Mouse (Mus musculus) limb, embryonic 14.5 days (tissue): ENCODE data around the gene Olfr397. TPM values are rescaled to one million over a fixed set of nuclear protein-coding genes. Genes with fewer than 3 reads are reported as not detected.

Experiments used
- ATAC-seq: fragments of 200-750 bp; cut with Nextera tagmentation; 2 replicates; pipeline ENCODE4 v1.8.0; 2017; ENCODE audit warnings: low read depth, moderate number of reproducible peaks, moderate TSS enrichment; ENCODE audit not compliant: low FRiP score
- DNase-seq: peaks from one replicate; pipeline ENCODE4 v3.0.0-alpha.2; 2015; ENCODE audit warnings: low spot score
- H3K27ac ChIP-seq: fragments of 300-500 bp; sonication (generic); replicated peaks from 2 replicates; pipeline ENCODE4 v1.5.1; 2014; ENCODE audit warnings: low read depth, mild to moderate bottlenecking, low read length, moderate library complexity, mixed read lengths
- H3K27me3 ChIP-seq: fragments of 300-500 bp; sonication (generic); 2 replicates; pipeline ENCODE4 v1.6.1; 2014; ENCODE audit warnings: low read length, mixed read lengths; ENCODE audit not compliant: control insufficient read depth, insufficient read depth
- H3K36me3 ChIP-seq: fragments of 300-500 bp; sonication (generic); 2 replicates; pipeline ENCODE4 v1.6.1; 2014; ENCODE audit warnings: mild to moderate bottlenecking, low read length, moderate library complexity, mixed read lengths; ENCODE audit not compliant: control insufficient read depth, insufficient read depth
- H3K4me1 ChIP-seq: fragments of 300-500 bp; sonication (generic); 2 replicates; pipeline ENCODE4 v1.6.1; 2014; ENCODE audit warnings: antibody characterized with exemption, low read length, mixed read lengths; ENCODE audit not compliant: control insufficient read depth, insufficient read depth
- H3K4me2 ChIP-seq: fragments of 300-500 bp; sonication (generic); replicated peaks from 2 replicates; pipeline ENCODE4 v1.6.1; 2014; ENCODE audit warnings: low read depth, mild to moderate bottlenecking, low read length, moderate library complexity; ENCODE audit not compliant: severe bottlenecking
- H3K4me3 ChIP-seq: fragments of 300-500 bp; sonication (generic); replicated peaks from 2 replicates; pipeline ENCODE4 v1.5.1; 2014; ENCODE audit warnings: low read length
- H3K9ac ChIP-seq: fragments of 300-500 bp; sonication (generic); 2 replicates; pipeline ENCODE4 v1.6.1; 2014; ENCODE audit warnings: mild to moderate bottlenecking, low read depth, low read length, moderate library complexity; ENCODE audit not compliant: severe bottlenecking
- H3K9me3 ChIP-seq: fragments of 300-500 bp; sonication (generic); 2 replicates; pipeline ENCODE4 v1.6.1; 2016; ENCODE audit warnings: low read length; ENCODE audit not compliant: control insufficient read depth
- POLR2A ChIP-seq: fragments of 200-500 bp; IDR thresholded peaks from 2 replicates; pipeline ENCODE4 v1.8.0; 2012; ENCODE audit warnings: inconsistent platforms, mild to moderate bottlenecking, moderate library complexity, borderline replicate concordance; ENCODE audit not compliant: insufficient read depth, insufficient read length; ENCODE audit errors: extremely low read depth
- WGBS: fragments of 180-500 bp; shearing (Covaris S2); extraction: QIAGEN DNeasy Blood & Tissue Kit; methylation state at CpG from one replicate; pipeline ENCODE4 v1.1.7; 2014; 5-methylcytosine and 5-hydroxymethylcytosine counted together
- polyA plus RNA-seq, 2 experiments: library from polyadenylated mRNA; depleted of rRNA in 1 of 2; stranded (reverse) in 1 of 2; unstranded in 1 of 2; fragments of >200 nt; fragmentation: Nextera tagmentation in 1 of 2; extraction: Ambion mirVana in 1 of 2; gene quantifications; 2 replicates each; pipeline versions ENCODE4 v1.2.1 to v1.2.3; 2012 to 2014

The Olfr397 gene
- polyA plus RNA-seq (2012; rRNA removed) (not detected in 2 replicates), polyA plus RNA-seq (2014; fragmentation: Nextera tagmentation; extraction: Ambion mirVana) (not detected in 2 replicates)

- H3K27me3 ChIP-seq = no peaks in the 10 kb centered on the region
- no peaks in the 10 kb centered on the region for H3K36me3 ChIP-seq
- H3K9me3 ChIP-seq = 0 out of 2 replicates have a peak, but pooled peaks cover 6% of the 10 kb centered on the region
- no peak for TF ChIP-seq POLR2A
- 74% methylated on average over 1 of the region's 1 CpGs for WGBS
- no peak within 1 kb of the TSS for H3K27ac ChIP-seq
- DNase-seq (no peak), ATAC-seq (no peak)
- H3K9ac ChIP-seq = no peak within 1 kb of the TSS
- no peak within 1 kb of the TSS for H3K4me2 ChIP-seq
- no peaks in the 10 kb centered on the region for H3K4me1 ChIP-seq
- no peak within 1 kb of the TSS for H3K4me3 ChIP-seq
Observed at GRCm38 (mm10) chr11:73960517-73960916, at the start of gene Olfr397. TSS of gene Olfr397 (plus strand) at chr11:73960817.

- DNase-seq = no peak
- TF ChIP-seq POLR2A = no peak
- Histone ChIP-seq H3K27me3 (no peaks in the 10 kb centered on the region), H3K9ac (no peak within 1 kb of the TSS), H3K4me2 (no peak within 1 kb of the TSS), H3K27ac (no peak within 1 kb of the TSS), H3K36me3 (no peaks in the 10 kb centered on the region), H3K9me3 (no peaks in the 10 kb centered on the region), H3K4me1 (no peaks in the 10 kb centered on the region), H3K4me3 (no peak within 1 kb of the TSS)
- ATAC-seq = no peak
Observed at GRCm38 (mm10) chr11:73936377-73936776, 24.2 kb upstream of the Olfr397 start, which contains the start of gene Olfr23. TSS of gene Olfr23 (plus strand) at chr11:73936677.

- no peaks in the 10 kb centered on the region for H3K27me3 ChIP-seq
- no peaks in the 10 kb centered on the region for H3K9me3 ChIP-seq
- no peaks in the 10 kb centered on the region for H3K36me3 ChIP-seq
- H3K27ac ChIP-seq = no peak within 1 kb of the TSS
- H3K4me1 ChIP-seq = no peaks in the 10 kb centered on the region
- H3K4me3 ChIP-seq = no peak within 1 kb of the TSS
- TF ChIP-seq POLR2A = no peak
- H3K4me2 ChIP-seq = no peak within 1 kb of the TSS
- ATAC-seq (no peak), DNase-seq (no peak)
- H3K9ac ChIP-seq = no peak within 1 kb of the TSS
Observed at GRCm38 (mm10) chr11:73990307-73990706, 29.7 kb downstream of the Olfr397 start, which contains the start of gene Olfr398. TSS of gene Olfr398 (minus strand) at chr11:73990407.

GRCm38 (mm10) chr11:73993115-73993514 is 32.5 kb downstream of the Olfr397 start:
- ATAC-seq (no peak), DNase-seq (no peak)
- no peaks in the 10 kb centered on the region for H3K36me3 ChIP-seq
- no peaks in the 10 kb centered on the region for H3K9me3 ChIP-seq
- no peak overlapping the region for H3K27ac ChIP-seq
- no peak overlapping the region for H3K4me2 ChIP-seq
- no peak for TF ChIP-seq POLR2A
- H3K4me1 ChIP-seq = no peaks in the 10 kb centered on the region
- H3K27me3 ChIP-seq = no peaks in the 10 kb centered on the region
- H3K9ac ChIP-seq = no peak overlapping the region
- H3K4me3 ChIP-seq = no peak overlapping the region

Other genes starting within 250 kb of the Olfr397 start
- not detected in 2 replicates for gene Olfr389, start 180.1 kb upstream of the Olfr397 start, polyA plus RNA-seq (2012; rRNA removed)
- gene Olfr389, start 180.1 kb upstream of the Olfr397 start, polyA plus RNA-seq (2014; fragmentation: Nextera tagmentation; extraction: Ambion mirVana) = not detected in 2 replicates
- not detected in 2 replicates for gene Olfr390, start 177.9 kb upstream of the Olfr397 start, polyA plus RNA-seq (2012; rRNA removed)
- gene Olfr390, start 177.9 kb upstream of the Olfr397 start, polyA plus RNA-seq (2014; fragmentation: Nextera tagmentation; extraction: Ambion mirVana) = not detected in 2 replicates
- gene Olfr391-ps, start 157.8 kb upstream of the Olfr397 start, polyA plus RNA-seq (2012; rRNA removed) = not detected in 2 replicates
- gene Olfr391-ps, start 157.8 kb upstream of the Olfr397 start, polyA plus RNA-seq (2014; fragmentation: Nextera tagmentation; extraction: Ambion mirVana) = not detected in 2 replicates
- not detected in 2 replicates for gene Olfr392, start 143.8 kb upstream of the Olfr397 start, polyA plus RNA-seq (2012; rRNA removed)
- gene Olfr392, start 143.8 kb upstream of the Olfr397 start, polyA plus RNA-seq (2014; fragmentation: Nextera tagmentation; extraction: Ambion mirVana) = not detected in 2 replicates
- gene Olfr393, start 109.4 kb upstream of the Olfr397 start, polyA plus RNA-seq (2012; rRNA removed) = not detected in 2 replicates
- not detected in 2 replicates for gene Olfr393, start 109.4 kb upstream of the Olfr397 start, polyA plus RNA-seq (2014; fragmentation: Nextera tagmentation; extraction: Ambion mirVana)
- not detected in 2 replicates for gene Olfr394, start 70.0 kb upstream of the Olfr397 start, polyA plus RNA-seq (2012; rRNA removed)
- not detected in 2 replicates for gene Olfr394, start 70.0 kb upstream of the Olfr397 start, polyA plus RNA-seq (2014; fragmentation: Nextera tagmentation; extraction: Ambion mirVana)
- gene Olfr395, start 51.5 kb upstream of the Olfr397 start, polyA plus RNA-seq (2012; rRNA removed) = not detected in 2 replicates
- gene Olfr395, start 51.5 kb upstream of the Olfr397 start, polyA plus RNA-seq (2014; fragmentation: Nextera tagmentation; extraction: Ambion mirVana) = not detected in 2 replicates
- not detected in 2 replicates for gene Olfr23, start 24.1 kb upstream of the Olfr397 start, polyA plus RNA-seq (2012; rRNA removed)
- not detected in 2 replicates for gene Olfr23, start 24.1 kb upstream of the Olfr397 start, polyA plus RNA-seq (2014; fragmentation: Nextera tagmentation; extraction: Ambion mirVana)
- not detected in 2 replicates for gene Olfr398, start 29.6 kb downstream of the Olfr397 start, polyA plus RNA-seq (2012; rRNA removed)
- gene Olfr398, start 29.6 kb downstream of the Olfr397 start, polyA plus RNA-seq (2014; fragmentation: Nextera tagmentation; extraction: Ambion mirVana) = not detected in 2 replicates
- gene Olfr139, start 95.7 kb downstream of the Olfr397 start, polyA plus RNA-seq (2012; rRNA removed) = not detected in 2 replicates
- gene Olfr139, start 95.7 kb downstream of the Olfr397 start, polyA plus RNA-seq (2014; fragmentation: Nextera tagmentation; extraction: Ambion mirVana) = not detected in 2 replicates
- not detected in 2 replicates for gene Olfr399, start 95.8 kb downstream of the Olfr397 start, polyA plus RNA-seq (2012; rRNA removed)
- not detected in 2 replicates for gene Olfr399, start 95.8 kb downstream of the Olfr397 start, polyA plus RNA-seq (2014; fragmentation: Nextera tagmentation; extraction: Ambion mirVana)
- not detected in 2 replicates for gene Zfp616, start 109.1 kb downstream of the Olfr397 start, polyA plus RNA-seq (2012; rRNA removed)
- not detected in 2 replicates for gene Zfp616, start 109.1 kb downstream of the Olfr397 start, polyA plus RNA-seq (2014; fragmentation: Nextera tagmentation; extraction: Ambion mirVana)
- gene Olfr401, start 152.9 kb downstream of the Olfr397 start, polyA plus RNA-seq (2012; rRNA removed) = not detected in 2 replicates
- gene Olfr401, start 152.9 kb downstream of the Olfr397 start, polyA plus RNA-seq (2014; fragmentation: Nextera tagmentation; extraction: Ambion mirVana) = not detected in 2 replicates
- not detected in 2 replicates for gene Olfr402, start 192.7 kb downstream of the Olfr397 start, polyA plus RNA-seq (2012; rRNA removed)
- gene Olfr402, start 192.7 kb downstream of the Olfr397 start, polyA plus RNA-seq (2014; fragmentation: Nextera tagmentation; extraction: Ambion mirVana) = not detected in 2 replicates
- gene Olfr403, start 225.4 kb downstream of the Olfr397 start, polyA plus RNA-seq (2012; rRNA removed) = not detected in 2 replicates
- gene Olfr403, start 225.4 kb downstream of the Olfr397 start, polyA plus RNA-seq (2014; fragmentation: Nextera tagmentation; extraction: Ambion mirVana) = not detected in 2 replicates